Mouse (Mus musculus) hindbrain, embryonic 13.5 days (tissue): ENCODE measurements at regions not wholly inside any gene's neighbourhood (a gene's known extent, or its start where the extent isn't known, plus 50 kb on each side); places are given as distances from the start of the nearest gene placed in this dataset.

Source experiments
- ATAC-seq: fragments of 200-750 bp; cut with Nextera tagmentation; 2 replicates; pipeline ENCODE4 v1.8.0; 2017; ENCODE audit warnings: moderate TSS enrichment; ENCODE audit not compliant: low FRiP score
- H3K27ac ChIP-seq: fragments of 300-500 bp; sonication (generic); 2 replicates; pipeline ENCODE4 v1.5.1; 2015; ENCODE audit warnings: inconsistent platforms, mild to moderate bottlenecking, moderate library complexity
- H3K27me3 ChIP-seq: fragments of 300-500 bp; sonication (generic); 2 replicates; pipeline ENCODE4 v1.6.1; 2015; ENCODE audit warnings: mild to moderate bottlenecking, inconsistent platforms
- H3K36me3 ChIP-seq: fragments of 300-500 bp; sonication (generic); 2 replicates; pipeline ENCODE4 v1.6.1; 2015; ENCODE audit warnings: mild to moderate bottlenecking, inconsistent platforms
- H3K4me1 ChIP-seq: fragments of 300-500 bp; sonication (generic); replicated peaks from 2 replicates; pipeline ENCODE4 v1.6.1; 2015; ENCODE audit warnings: inconsistent platforms
- H3K4me2 ChIP-seq: fragments of 300-500 bp; sonication (generic); 2 replicates; pipeline ENCODE4 v1.6.1; 2015; ENCODE audit warnings: inconsistent platforms, mild to moderate bottlenecking, moderate library complexity
- H3K4me3 ChIP-seq: fragments of 300-500 bp; sonication (generic); 2 replicates; pipeline ENCODE4 v1.5.1; 2015; ENCODE audit warnings: mild to moderate bottlenecking, inconsistent platforms
- H3K9ac ChIP-seq: fragments of 300-500 bp; sonication (generic); 2 replicates; pipeline ENCODE4 v1.6.1; 2015; ENCODE audit warnings: mild to moderate bottlenecking, inconsistent platforms
- H3K9me3 ChIP-seq: fragments of 300-500 bp; sonication (generic); 2 replicates; pipeline ENCODE4 v1.6.1; 2016; ENCODE audit warnings: inconsistent platforms
- WGBS: fragments of 180-500 bp; shearing (Covaris S2); methylation state at CpG from one replicate; pipeline ENCODE4 v1.1.7; 2015; 5-methylcytosine and 5-hydroxymethylcytosine counted together

GRCm38 (mm10) chr12:73491370-73491769 lies 54.8 kb downstream of the Tmem30b start:
- WGBS: 92% methylated on average over 3 of the region's 3 CpGs
- H3K9ac ChIP-seq: no peak overlapping the region
- no peak overlapping the region for H3K4me2 ChIP-seq
- H3K9me3 ChIP-seq: no peaks in the 10 kb centered on the region
- H3K27me3 ChIP-seq: no peaks in the 10 kb centered on the region
- ATAC-seq: no peak
- no peak overlapping the region for H3K4me3 ChIP-seq
- H3K36me3 ChIP-seq: no peaks in the 10 kb centered on the region
- H3K4me1 ChIP-seq: no peaks in the 10 kb centered on the region
- no peak overlapping the region for H3K27ac ChIP-seq

GRCm38 (mm10) chr12:73482858-73483257 lies 63.3 kb downstream of the Tmem30b start:
- Histone ChIP-seq H3K27ac (no peak overlapping the region), H3K9me3 (no peaks in the 10 kb centered on the region), H3K9ac (no peak overlapping the region), H3K27me3 (no peaks in the 10 kb centered on the region), H3K4me1 (no peaks in the 10 kb centered on the region), H3K4me2 (no peak overlapping the region), H3K4me3 (no peak overlapping the region), H3K36me3 (no peaks in the 10 kb centered on the region)
- 96% methylated on average over 2 of the region's 2 CpGs for WGBS
- no peak for ATAC-seq

DNA sequence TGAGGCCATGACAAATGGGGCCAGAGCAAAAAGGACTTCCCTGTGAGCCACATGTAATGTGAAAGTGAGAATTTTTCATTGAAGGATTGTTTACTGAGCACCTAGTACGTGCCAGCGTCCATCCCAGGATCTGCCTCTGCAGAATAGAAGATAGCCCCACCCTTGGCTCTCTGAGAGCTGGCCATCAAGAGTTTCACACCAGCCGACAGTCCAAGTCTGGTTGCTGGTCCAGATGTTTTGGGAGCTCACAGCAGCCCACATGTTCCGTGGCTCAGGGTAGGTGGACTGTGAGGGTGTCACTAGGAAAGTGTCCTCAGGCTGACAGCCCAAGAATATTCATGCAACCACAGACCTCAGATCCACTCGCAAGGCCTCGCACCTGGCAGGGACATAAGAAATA lies 63.9 kb downstream of the Tmem30b start:
- Histone ChIP-seq H3K4me1 (no peaks in the 10 kb centered on the region), H3K4me2 (no peak overlapping the region), H3K36me3 (no peaks in the 10 kb centered on the region), H3K27me3 (no peaks in the 10 kb centered on the region), H3K27ac (no peak overlapping the region), H3K9me3 (no peaks in the 10 kb centered on the region), H3K4me3 (no peak overlapping the region), H3K9ac (no peak overlapping the region)
- 87% methylated on average over 6 of the region's 6 CpGs for WGBS
- ATAC-seq: no peak

DNA sequence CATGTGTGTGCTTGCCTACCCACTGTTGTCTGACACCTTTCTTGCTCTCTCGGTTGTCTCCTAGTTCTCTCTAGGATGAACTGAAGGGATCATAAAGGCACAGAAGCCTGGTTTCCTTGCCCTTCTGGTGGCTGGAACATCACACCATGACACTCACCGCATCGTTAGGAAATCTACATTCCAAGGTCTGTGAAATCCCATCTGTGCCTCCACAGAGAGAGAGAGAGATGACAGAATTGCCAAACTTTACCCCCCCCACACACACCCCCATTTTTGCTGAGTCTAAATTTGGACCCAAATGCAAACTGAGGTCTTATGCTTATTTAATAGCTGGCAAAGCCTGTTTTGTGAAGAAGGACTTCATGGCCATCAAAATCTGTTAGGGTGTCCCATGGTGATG lies 64.5 kb downstream of the Tmem30b start:
- no peak overlapping the region for H3K27ac ChIP-seq
- no peak overlapping the region for H3K9ac ChIP-seq
- WGBS: 90% methylated on average over 3 of the region's 3 CpGs
- H3K27me3 ChIP-seq: no peaks in the 10 kb centered on the region
- H3K36me3 ChIP-seq: no peaks in the 10 kb centered on the region
- H3K4me1 ChIP-seq: 0 out of 2 replicates have a peak, but pooled peaks cover 1% of the 10 kb centered on the region
- H3K9me3 ChIP-seq: no peaks in the 10 kb centered on the region
- ATAC-seq: no peak
- H3K4me3 ChIP-seq: no peak overlapping the region
- no peak overlapping the region for H3K4me2 ChIP-seq

DNA sequence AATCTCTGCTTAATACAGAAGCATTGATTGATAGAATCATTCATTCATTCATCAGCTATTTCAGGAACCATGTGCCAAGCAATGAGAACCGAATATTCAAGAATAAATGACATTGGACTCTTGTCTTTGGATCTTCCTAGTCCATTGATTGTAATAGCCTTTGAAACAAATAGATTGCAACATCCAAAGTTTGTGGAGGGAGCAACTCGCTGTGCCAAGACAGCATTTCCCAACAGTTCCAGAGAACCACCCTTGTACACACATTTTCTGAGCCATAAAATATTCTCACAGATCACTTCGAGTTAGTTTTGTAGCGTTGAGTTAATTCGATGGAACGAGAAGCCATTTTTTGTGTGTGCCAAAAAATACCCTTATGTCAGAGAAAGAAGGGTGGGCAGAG lies 65.0 kb downstream of the Tmem30b start:
- Histone ChIP-seq H3K9ac (no peak overlapping the region), H3K27ac (no peak overlapping the region), H3K4me3 (no peak overlapping the region), H3K4me1 (0 out of 2 replicates have a peak, but pooled peaks cover 7% of the 10 kb centered on the region), H3K27me3 (no peaks in the 10 kb centered on the region), H3K9me3 (no peaks in the 10 kb centered on the region), H3K4me2 (no peak overlapping the region), H3K36me3 (no peaks in the 10 kb centered on the region)
- whole genome bisulfite sequencing: 96% methylated on average over 6 of the region's 6 CpGs
- no peak for ATAC-seq

DNA sequence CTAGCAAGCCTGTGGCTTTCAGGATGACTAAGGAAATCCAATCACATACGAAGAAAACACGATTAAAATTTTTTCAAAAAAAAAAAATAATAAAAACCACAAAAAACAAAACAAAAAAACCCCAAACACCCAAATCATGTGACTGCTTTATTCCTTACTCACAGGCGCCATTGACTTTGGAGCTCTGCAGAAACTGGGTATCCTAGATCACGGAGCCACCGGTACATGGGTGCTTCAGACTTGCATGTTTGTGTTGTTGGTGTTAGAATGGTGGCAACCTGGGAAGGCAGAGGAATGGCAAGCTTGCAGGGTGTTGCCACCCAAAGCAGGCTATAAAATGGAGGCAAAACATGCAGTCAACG lies 65.6 kb downstream of the Tmem30b start:
- H3K9ac ChIP-seq: no peak overlapping the region

DNA sequence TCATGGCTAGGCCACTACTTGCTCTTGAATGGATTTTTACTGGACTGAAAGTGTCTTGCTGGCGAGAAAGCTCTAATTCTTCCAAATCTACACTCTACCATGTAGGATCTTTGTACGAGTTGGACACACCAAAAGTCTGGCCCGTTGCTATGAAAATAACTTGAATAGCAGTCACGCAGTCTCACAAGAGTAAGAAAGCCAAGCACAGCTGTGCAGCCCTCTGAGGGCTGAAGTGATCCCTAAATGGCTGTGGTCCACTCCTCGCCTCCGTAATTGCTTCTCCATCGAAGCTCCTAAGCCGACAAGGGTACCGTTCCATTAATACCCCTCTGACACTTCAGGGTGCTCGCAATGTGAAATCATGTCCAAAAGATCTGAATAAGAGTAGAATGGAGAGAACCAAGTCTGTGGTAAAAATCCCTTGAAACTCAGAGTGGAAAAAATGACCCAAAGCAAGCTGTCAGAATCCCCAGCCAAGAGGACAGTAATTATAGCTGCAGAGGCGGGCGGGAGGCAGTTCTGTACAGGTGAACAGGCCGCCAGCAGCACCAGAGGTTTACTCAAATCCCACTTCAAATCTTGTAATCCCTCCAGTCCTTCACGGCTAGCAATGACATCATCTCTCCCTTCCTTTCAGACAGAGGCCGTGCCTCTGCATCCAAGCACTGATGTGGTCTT lies 66.1 kb downstream of the Tmem30b start:
- Histone ChIP-seq H3K9me3 (no peaks in the 10 kb centered on the region), H3K27ac (no peak overlapping the region), H3K36me3 (no peaks in the 10 kb centered on the region), H3K4me3 (no peak overlapping the region), H3K4me2 (no peak overlapping the region), H3K9ac (no peak overlapping the region), H3K27me3 (no peaks in the 10 kb centered on the region), H3K4me1 (0 out of 2 replicates have a peak, but pooled peaks cover 7% of the 10 kb centered on the region)
- WGBS: 91% methylated on average over 15 of the region's 15 CpGs
- ATAC-seq: no peak

More for the DNA sequence above, 65.6 kb downstream of the Tmem30b start:
- no peak for ATAC-seq
- 0 out of 2 replicates have a peak, but pooled peaks cover 7% of the 10 kb centered on the region for H3K4me1 ChIP-seq
- H3K4me2 ChIP-seq: no peak overlapping the region
- H3K36me3 ChIP-seq: no peaks in the 10 kb centered on the region
- H3K4me3 ChIP-seq: no peak overlapping the region
- 95% methylated on average over 6 of the region's 6 CpGs for WGBS
- H3K9me3 ChIP-seq: no peaks in the 10 kb centered on the region
- no peak overlapping the region for H3K27ac ChIP-seq
- no peaks in the 10 kb centered on the region for H3K27me3 ChIP-seq

GRCm38 (mm10) chr12:73478641-73479040 lies 67.6 kb downstream of the Tmem30b start:
- H3K4me2 ChIP-seq: no peak overlapping the region
- no peak overlapping the region for H3K4me3 ChIP-seq
- H3K36me3 ChIP-seq: no peaks in the 10 kb centered on the region
- no peak for ATAC-seq
- H3K27me3 ChIP-seq: no peaks in the 10 kb centered on the region
- H3K27ac ChIP-seq: no peak overlapping the region
- no peak overlapping the region for H3K9ac ChIP-seq
- H3K4me1 ChIP-seq: 0 out of 2 replicates have a peak, but pooled peaks cover 7% of the 10 kb centered on the region
- no peaks in the 10 kb centered on the region for H3K9me3 ChIP-seq
- WGBS: 89% methylated on average over 4 of the region's 4 CpGs

- Histone ChIP-seq H3K4me2 (no peak overlapping the region), H3K4me1 (0 out of 2 replicates have a peak, but pooled peaks cover 7% of the 10 kb centered on the region), H3K9ac (no peak overlapping the region), H3K36me3 (no peaks in the 10 kb centered on the region), H3K27ac (no peak overlapping the region), H3K4me3 (no peak overlapping the region), H3K27me3 (no peaks in the 10 kb centered on the region), H3K9me3 (no peaks in the 10 kb centered on the region)
- ATAC-seq: no peak
- WGBS: 18% methylated on average over 7 of the region's 7 CpGs
These were observed 69.8 kb downstream of the Tmem30b start for GRCm38 (mm10) chr12:73476421-73476858.

- H3K36me3 ChIP-seq: no peaks in the 10 kb centered on the region
- no peak overlapping the region for H3K27ac ChIP-seq
- no peak for ATAC-seq
- no peak overlapping the region for H3K9ac ChIP-seq
- H3K4me1 ChIP-seq: 0 out of 2 replicates have a peak, but pooled peaks cover 7% of the 10 kb centered on the region
- no peaks in the 10 kb centered on the region for H3K27me3 ChIP-seq
- H3K4me2 ChIP-seq: no peak overlapping the region
- WGBS: 76% methylated on average over 3 of the region's 3 CpGs
- no peak overlapping the region for H3K4me3 ChIP-seq
- H3K9me3 ChIP-seq: no peaks in the 10 kb centered on the region
These were observed 70.4 kb downstream of the Tmem30b start for GRCm38 (mm10) chr12:73475774-73476173.

GRCm38 (mm10) chr12:73475020-73475419 lies 71.2 kb downstream of the Tmem30b start:
- 76% methylated on average over 5 of the region's 5 CpGs for WGBS
- no peaks in the 10 kb centered on the region for H3K36me3 ChIP-seq
- no peak for ATAC-seq

GRCm38 (mm10) chr12:73473111-73473510 lies 73.1 kb downstream of the Tmem30b start:
- Histone ChIP-seq H3K4me2 (no peak overlapping the region), H3K36me3 (no peaks in the 10 kb centered on the region), H3K4me1 (0 out of 2 replicates have a peak, but pooled peaks cover 7% of the 10 kb centered on the region), H3K4me3 (no peak overlapping the region), H3K9me3 (no peaks in the 10 kb centered on the region), H3K27me3 (no peaks in the 10 kb centered on the region), H3K27ac (no peak overlapping the region), H3K9ac (no peak overlapping the region)
- 49% methylated on average over 4 of the region's 4 CpGs for WGBS
- ATAC-seq: no peak

More at GRCm38 (mm10) chr12:73475020-73475419, 71.2 kb downstream of the Tmem30b start:
- H3K4me2 ChIP-seq: no peak overlapping the region
- H3K4me1 ChIP-seq: 0 out of 2 replicates have a peak, but pooled peaks cover 7% of the 10 kb centered on the region
- H3K4me3 ChIP-seq: no peak overlapping the region
- no peak overlapping the region for H3K27ac ChIP-seq
- no peaks in the 10 kb centered on the region for H3K9me3 ChIP-seq
- no peaks in the 10 kb centered on the region for H3K27me3 ChIP-seq
- H3K9ac ChIP-seq: no peak overlapping the region

- 77% methylated on average over 9 of the region's 9 CpGs for WGBS
- ATAC-seq: no peak
- no peak overlapping the region for H3K4me2 ChIP-seq
These were observed 74.2 kb downstream of the Tmem30b start for GRCm38 (mm10) chr12:73471966-73472365.

More at GRCm38 (mm10) chr12:73471966-73472365, 74.2 kb downstream of the Tmem30b start:
- Histone ChIP-seq H3K27me3 (no peaks in the 10 kb centered on the region), H3K36me3 (no peaks in the 10 kb centered on the region), H3K27ac (no peak overlapping the region), H3K4me3 (no peak overlapping the region), H3K4me1 (0 out of 2 replicates have a peak, but pooled peaks cover 7% of the 10 kb centered on the region), H3K9ac (no peak overlapping the region), H3K9me3 (no peaks in the 10 kb centered on the region)
